Mouse (Mus musculus) MEL (cell line): ENCODE data around the gene Dclk1. TPM values are rescaled to one million over a fixed set of nuclear protein-coding genes. Genes with fewer than 3 reads are reported as not detected.

Source experiments
- DNase-seq: peaks from one replicate; pipeline ENCODE4 v3.0.0; 2011; ENCODE audit warnings: low read depth, low spot score
- H3K27ac ChIP-seq: 2 replicates; pipeline ENCODE4 v1.5.1; 2012; ENCODE audit warnings: low read depth, mild to moderate bottlenecking, control low read depth, low read length, moderate library complexity; ENCODE audit not compliant: control insufficient read depth
- H3K27me3 ChIP-seq, 2 experiments: fragments of 150-350 bp in 1 of 2; sonication (generic) in 1 of 2; 2 replicates each; pipeline ENCODE4 v1.6.1; 2012; ENCODE audit warnings: low read length in 2 of 2, mild to moderate bottlenecking in 2 of 2, improper control_type of control experiment in 1 of 2, moderate library complexity in 1 of 2; ENCODE audit not compliant: insufficient read depth in 2 of 2, control insufficient read depth in 1 of 2
- H3K36me3 ChIP-seq, 2 experiments: 2 replicates each; pipeline ENCODE4 v1.6.1; 2012 to 2014; ENCODE audit warnings: low read length in 2 of 2, improper control_type of control experiment in 1 of 2, inconsistent platforms in 1 of 2, mild to moderate bottlenecking in 1 of 2; ENCODE audit not compliant: insufficient read depth in 2 of 2, control insufficient read depth in 1 of 2
- H3K4me1 ChIP-seq, 2 experiments: fragments of 150-350 bp in 1 of 2; sonication (generic) in 1 of 2; 2 replicates each; pipeline ENCODE4 v1.6.1; 2012; ENCODE audit warnings: low read length in 2 of 2, improper control_type of control experiment in 1 of 2, mild to moderate bottlenecking in 1 of 2; ENCODE audit not compliant: insufficient read depth in 2 of 2, control insufficient read depth in 1 of 2
- H3K4me3 ChIP-seq, 2 experiments: fragments of 150-350 bp in 1 of 2; sonication (generic) in 1 of 2; 2 replicates each; pipeline ENCODE4 v1.5.1; 2012; ENCODE audit warnings: low read depth in 2 of 2, low read length in 2 of 2, mild to moderate bottlenecking in 2 of 2, moderate library complexity in 2 of 2, control low read depth in 1 of 2, improper control_type of control experiment in 1 of 2; ENCODE audit not compliant: control insufficient read depth in 1 of 2, insufficient read depth in 1 of 2
- H3K79me2 ChIP-seq: 2 replicates; pipeline ENCODE4 v1.6.1; 2012; ENCODE audit warnings: mild to moderate bottlenecking, low read length, moderate library complexity; ENCODE audit not compliant: control insufficient read depth, poor library complexity, insufficient read depth
- H3K9ac ChIP-seq: 2 replicates; pipeline ENCODE4 v1.6.1; 2012; ENCODE audit warnings: low read depth, mild to moderate bottlenecking, control low read depth, low read length, moderate library complexity; ENCODE audit not compliant: control insufficient read depth, poor library complexity, severe bottlenecking
- H3K9me3 ChIP-seq: fragments of 150-350 bp; sonication (generic); replicated peaks from 2 replicates; pipeline ENCODE4 v1.6.1; 2012; ENCODE audit warnings: mild to moderate bottlenecking, low read length, improper control_type of control experiment, moderate library complexity; ENCODE audit not compliant: insufficient read depth
- CHD2 ChIP-seq: IDR thresholded peaks from 2 replicates; pipeline ENCODE4 v1.6.1; 2011; ENCODE audit warnings: low read length, improper control_type of control experiment
- ELF1 ChIP-seq: IDR thresholded peaks from 2 replicates; pipeline ENCODE4 v1.6.1; 2014; ENCODE audit warnings: low read depth, mild to moderate bottlenecking, inconsistent platforms, low read length, improper control_type of control experiment, moderate library complexity
- EP300 ChIP-seq, 2 experiments: IDR thresholded peaks; 2 replicates each; pipeline ENCODE4 v1.6.1; 2011; ENCODE audit warnings: improper control_type of control experiment in 2 of 2, low read length in 2 of 2, low read depth in 1 of 2, mild to moderate bottlenecking in 1 of 2
- GABPA ChIP-seq: IDR thresholded peaks from 2 replicates; pipeline ENCODE4 v1.6.1; 2012; ENCODE audit warnings: low read depth, mild to moderate bottlenecking, inconsistent platforms, low read length, improper control_type of control experiment, moderate library complexity
- GATA1 ChIP-seq: IDR thresholded peaks from 2 replicates; pipeline ENCODE4 v1.6.1; 2011; ENCODE audit warnings: low read depth, low read length, improper control_type of control experiment
- HCFC1 ChIP-seq: IDR thresholded peaks from 2 replicates; pipeline ENCODE4 v1.6.1; 2012; ENCODE audit warnings: low read depth, mild to moderate bottlenecking, inconsistent platforms, low read length, improper control_type of control experiment, moderate library complexity
- KAT2A ChIP-seq: conservative IDR thresholded peaks from 2 replicates; pipeline ENCODE4 v1.6.1; 2012; ENCODE audit warnings: low read depth, low read length, improper control_type of control experiment, inconsistent platforms
- MAFK ChIP-seq: IDR thresholded peaks from 2 replicates; pipeline ENCODE4 v1.6.1; 2011; ENCODE audit warnings: low read depth, mild to moderate bottlenecking, low read length, improper control_type of control experiment, borderline replicate concordance
- MEF2A ChIP-seq: IDR thresholded peaks from 2 replicates; pipeline ENCODE4 v1.6.1; 2014; ENCODE audit warnings: low read depth, mild to moderate bottlenecking, inconsistent platforms, low read length, improper control_type of control experiment; ENCODE audit not compliant: poor library complexity, insufficient replicate concordance, severe bottlenecking; ENCODE audit errors: extremely low read depth
- NELFE ChIP-seq: IDR thresholded peaks from 2 replicates; pipeline ENCODE4 v1.6.1; 2011; ENCODE audit warnings: low read depth, low read length, improper control_type of control experiment
- POLR2A ChIP-seq, 2 experiments: IDR thresholded peaks; 2 replicates each; pipeline ENCODE4 v1.6.1; 2011 to 2012; ENCODE audit warnings: low read length in 2 of 2, mild to moderate bottlenecking in 2 of 2, control low read depth in 1 of 2, improper control_type of control experiment in 1 of 2, low read depth in 1 of 2, moderate library complexity in 1 of 2; ENCODE audit not compliant: control insufficient read depth in 1 of 2, insufficient read depth in 1 of 2, poor library complexity in 1 of 2
- TBP ChIP-seq: IDR thresholded peaks from 2 replicates; pipeline ENCODE4 v1.8.0; 2011; ENCODE audit warnings: low read depth, low read length, improper control_type of control experiment
- UBTF ChIP-seq: IDR thresholded peaks from 2 replicates; pipeline ENCODE4 v1.6.1; 2012; ENCODE audit warnings: low read depth, mild to moderate bottlenecking, inconsistent platforms, low read length, improper control_type of control experiment, moderate library complexity, borderline replicate concordance; ENCODE audit not compliant: insufficient read depth
- USF1 ChIP-seq: IDR thresholded peaks from 2 replicates; pipeline ENCODE4 v1.6.1; 2014; ENCODE audit warnings: low read depth, mild to moderate bottlenecking, inconsistent platforms, low read length, improper control_type of control experiment, moderate library complexity
- USF2 ChIP-seq, 2 experiments: IDR thresholded peaks; 2 replicates each; pipeline ENCODE4 v1.6.1; 2011 to 2012; ENCODE audit warnings: improper control_type of control experiment in 2 of 2, low read length in 2 of 2, borderline replicate concordance in 1 of 2, inconsistent platforms in 1 of 2, low read depth in 1 of 2, mild to moderate bottlenecking in 1 of 2; ENCODE audit not compliant: insufficient read depth in 1 of 2
- ZKSCAN1 ChIP-seq: IDR thresholded peaks from 2 replicates; pipeline ENCODE4 v1.6.1; 2012; ENCODE audit warnings: low read depth, mild to moderate bottlenecking, inconsistent platforms, low read length, improper control_type of control experiment, moderate library complexity
- ZNF384 ChIP-seq: IDR thresholded peaks from 2 replicates; pipeline ENCODE4 v1.6.1; 2012; ENCODE audit warnings: low read depth, mild to moderate bottlenecking, inconsistent platforms, low read length, improper control_type of control experiment
- polyA plus RNA-seq, 2 experiments: library from polyadenylated mRNA; stranded (reverse) in 1 of 2; unstranded in 1 of 2; fragments of >175 nt in 1 of 2; fragments of >200 nt in 1 of 2; gene quantifications; 2 replicates each; pipeline versions ENCODE4 v1.2.1 to v1.2.4; 2012; ENCODE audit warnings: low replicate concordance in 2 of 2, low read depth in 1 of 2; ENCODE audit not compliant: insufficient read length in 2 of 2, insufficient read depth in 1 of 2, missing spikeins in 1 of 2
- total RNA-seq: library from RNA; depleted of rRNA; stranded (reverse); fragments of 300-350 nt; gene quantifications from 2 replicates; pipeline ENCODE4 v1.2.3, GENCODE M21; 2012

Gene Dclk1
- total and polyA plus RNA-seq, 3 experiments: not detected

DNA sequence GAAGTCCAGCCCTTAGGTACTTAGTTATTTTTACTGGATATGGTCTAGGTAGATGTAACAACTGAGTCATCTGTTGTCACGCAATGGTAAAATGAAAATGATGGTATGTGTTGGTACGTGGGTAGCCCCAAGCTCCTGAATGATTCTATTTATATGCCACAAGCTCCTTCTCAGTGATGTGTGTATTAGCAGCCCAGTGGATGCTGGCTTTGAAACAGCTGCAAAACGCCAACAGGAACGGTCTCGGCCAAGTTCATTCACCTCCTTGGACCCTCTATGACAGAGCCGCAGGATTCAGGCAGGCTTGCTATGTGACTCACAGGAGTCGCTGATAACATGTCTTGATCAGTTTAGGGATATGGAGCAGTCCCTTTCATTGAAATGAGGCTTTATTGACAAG, 268.0 kb downstream of the Dclk1 start:
- Histone ChIP-seq H3K9ac (no peak overlapping the region), H3K9me3 (no peaks in the 10 kb centered on the region), H3K27ac (no peak overlapping the region), H3K27me3 (no peaks in the 10 kb centered on the region), H3K4me3 (no peak overlapping the region), H3K4me1 (no peaks in the 10 kb centered on the region), H3K36me3 (no peaks in the 10 kb centered on the region), H3K79me2 (no peaks in the 10 kb centered on the region)
- TF ChIP-seq ZNF384: no peak
- TF ChIP-seq NELFE: no peak
- no peak for DNase-seq

- Histone ChIP-seq H3K79me2 (no peaks in the 10 kb centered on the region), H3K9me3 (no peaks in the 10 kb centered on the region), H3K4me1 (no peaks in the 10 kb centered on the region), H3K36me3 (no peaks in the 10 kb centered on the region), H3K27ac (no peak overlapping the region), H3K9ac (no peak overlapping the region), H3K27me3 (no peaks in the 10 kb centered on the region), H3K4me3 (no peak overlapping the region)
- no peak for TF ChIP-seq UBTF
- no peak for TF ChIP-seq MAFK
- DNase-seq: no peak
These were observed 269.5 kb downstream of the Dclk1 start for GRCm38 (mm10) chr3:55511658-55512057.

GRCm38 (mm10) chr3:55515966-55516365, 273.8 kb downstream of the Dclk1 start:
- no peak for TF ChIP-seq KAT2A
- no peak for TF ChIP-seq MAFK
- no peak for TF ChIP-seq CHD2
- no peak for TF ChIP-seq ELF1
- no peak for TF ChIP-seq GATA1
- TF ChIP-seq GABPA: no peak
- TF ChIP-seq ZKSCAN1: no peak
- TF ChIP-seq TBP: no peak
- no peak for TF ChIP-seq UBTF
- no peak for TF ChIP-seq USF2 (IDR thresholded peaks at IDR 0.05; ENCODE audit: borderline replicate concordance in 1 of 2, insufficient read depth in 1 of 2, low read depth in 1 of 2, low read length in 2 of 2)
- no peak for TF ChIP-seq POLR2A (IDR thresholded peaks at IDR 0.05; ENCODE audit: control insufficient read depth in 1 of 2, insufficient read depth in 1 of 2, low read depth in 1 of 2, low read length in 2 of 2, poor library complexity in 1 of 2)
- TF ChIP-seq HCFC1: no peak
- TF ChIP-seq EP300 (IDR thresholded peaks at IDR 0.05; ENCODE audit: low read depth in 1 of 2, low read length in 2 of 2): no peak
- TF ChIP-seq MEF2A: no peak
- TF ChIP-seq USF1: no peak
- Histone ChIP-seq H3K9me3 (no peaks in the 10 kb centered on the region), H3K27ac (no peak overlapping the region), H3K9ac (no peak overlapping the region), H3K27me3 (no peaks in the 10 kb centered on the region), H3K4me1 (no peaks in the 10 kb centered on the region), H3K36me3 (no peaks in the 10 kb centered on the region), H3K4me3 (no peak overlapping the region), H3K79me2 (no peaks in the 10 kb centered on the region)
- DNase-seq: no peak
